Mouse (Mus musculus) liver, adult 2 months (tissue): Measurements from ENCODE around the gene Ptgfrn.

ENCODE experiments used
- CTCF ChIP-seq: fragments of 200-500 bp; IDR thresholded peaks from 2 replicates; pipeline ENCODE4 v1.5.1; 2011; ENCODE audit warnings: low read depth, low read length, control low read depth
- POLR2A ChIP-seq: fragments of 200-500 bp; IDR thresholded peaks from 2 replicates; pipeline ENCODE4 v1.6.1; 2011; ENCODE audit warnings: low read length, control low read depth; ENCODE audit not compliant: insufficient read depth; ENCODE audit errors: extremely low read depth

GRCm38 (mm10) chr3:101117386-101117749 lies 7.3 kb upstream of the Ptgfrn start:
- TF ChIP-seq POLR2A (no peak), CTCF (no peak)
